Mouse (Mus musculus) liver, embryonic 16.5 days (tissue): ENCODE results near the gene Mt3. TPM values are rescaled to one million over a fixed set of nuclear protein-coding genes. Genes with fewer than 3 reads are reported as not detected.

Experiments used
- ATAC-seq: fragments of 200-750 bp; cut with Nextera tagmentation; 2 replicates; pipeline ENCODE4 v1.8.0; 2017; ENCODE audit warnings: low read depth, mild to moderate bottlenecking, moderate number of reproducible peaks, moderate library complexity
- H3K27ac ChIP-seq: fragments of 300-500 bp; sonication (generic); 2 replicates; pipeline ENCODE4 v1.5.1; 2014; ENCODE audit warnings: mild to moderate bottlenecking, low read length
- H3K27me3 ChIP-seq: fragments of 300-500 bp; sonication (generic); 2 replicates; pipeline ENCODE4 v1.6.1; 2014; ENCODE audit warnings: low read depth, low read length, mixed read lengths; ENCODE audit not compliant: control insufficient read depth, insufficient read depth
- H3K36me3 ChIP-seq: fragments of 300-500 bp; sonication (generic); 2 replicates; pipeline ENCODE4 v1.6.1; 2014; ENCODE audit warnings: mild to moderate bottlenecking; ENCODE audit not compliant: control insufficient read depth, insufficient read depth
- H3K4me1 ChIP-seq: fragments of 300-500 bp; sonication (generic); 2 replicates; pipeline ENCODE4 v1.6.1; 2014; ENCODE audit warnings: low read depth, low read length, mixed read lengths; ENCODE audit not compliant: control insufficient read depth
- H3K4me2 ChIP-seq: fragments of 300-500 bp; sonication (generic); 2 replicates; pipeline ENCODE4 v1.6.1; 2014; ENCODE audit warnings: low read depth, low read length, mixed read lengths
- H3K4me3 ChIP-seq: fragments of 300-500 bp; sonication (generic); 2 replicates; pipeline ENCODE4 v1.5.1; 2014; ENCODE audit warnings: low read depth, mild to moderate bottlenecking, low read length
- H3K9ac ChIP-seq: fragments of 300-500 bp; sonication (generic); 2 replicates; pipeline ENCODE4 v1.6.1; 2014; ENCODE audit warnings: low read depth, low read length
- H3K9me3 ChIP-seq: fragments of 300-500 bp; sonication (generic); replicated peaks from 2 replicates; pipeline ENCODE4 v1.6.1; 2016; ENCODE audit warnings: low read length; ENCODE audit not compliant: control insufficient read depth
- WGBS: fragments of 180-500 bp; shearing (Covaris S2); extraction: QIAGEN DNeasy Blood & Tissue Kit; methylation state at CpG from one replicate; pipeline ENCODE4 v1.1.7; 2014; ENCODE audit not compliant: insufficient replicate concordance; 5-methylcytosine and 5-hydroxymethylcytosine counted together
- polyA plus RNA-seq: library from polyadenylated mRNA; unstranded; fragments of >200 nt; fragmentation: Nextera tagmentation; extraction: Ambion mirVana; gene quantifications from 2 replicates; pipeline ENCODE4 v1.2.1, GENCODE M21; 2015

Gene Mt3
- 0.18 and 0.19 TPM in 2 replicates for polyA plus RNA-seq

DNA sequence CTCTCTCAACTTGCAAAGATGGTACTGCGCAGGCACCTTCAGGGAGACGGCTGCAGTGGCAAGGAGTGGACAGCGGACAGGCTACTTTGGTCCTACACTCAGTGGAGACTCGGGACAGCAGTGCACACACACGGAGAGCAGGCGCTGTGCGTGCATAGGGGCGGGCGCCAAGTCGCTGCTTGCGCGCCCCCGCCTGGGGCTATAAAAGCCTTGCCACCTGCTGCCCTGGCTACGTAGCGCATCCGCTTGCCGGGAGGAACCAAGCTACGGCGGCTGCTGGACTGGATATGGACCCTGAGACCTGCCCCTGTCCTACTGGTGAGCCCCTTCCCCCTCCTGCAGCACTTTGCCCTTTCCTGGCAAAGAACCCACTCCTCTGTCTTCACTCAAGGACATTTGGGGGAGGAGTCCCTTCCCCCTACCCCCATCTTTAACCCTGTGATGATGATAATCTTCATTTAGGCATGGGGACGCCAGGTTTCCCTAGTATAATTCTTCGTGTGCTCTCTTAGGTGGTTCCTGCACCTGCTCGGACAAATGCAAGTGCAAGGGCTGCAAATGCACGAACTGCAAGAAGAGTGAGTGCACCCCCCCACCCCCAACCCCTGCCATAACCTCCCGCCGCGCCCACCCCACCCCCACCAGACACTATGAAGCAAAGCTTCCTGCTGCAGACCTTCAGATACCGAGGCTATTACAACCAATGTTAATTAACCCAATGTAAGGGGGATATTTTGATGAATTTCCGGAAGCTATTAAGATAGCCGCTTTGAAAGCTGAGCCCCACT, at the start of gene Mt3:
Mt3 (plus strand) TSS at position 95 of the 788 bp plus-strand sequence.
- peaks cover 22% of the 10 kb centered on the region for H3K4me1 ChIP-seq
- H3K9me3 ChIP-seq, result no peaks in the 10 kb centered on the region
- peaks cover 36% of the 10 kb centered on the region for H3K27me3 ChIP-seq
- H3K36me3 ChIP-seq, result no peaks in the 10 kb centered on the region
- peak within 1 kb of the TSS; percentile 29; the same call in 1 of the 2 replicates for H3K4me3 ChIP-seq
- peak within 1 kb of the TSS; percentile 30 for H3K4me2 ChIP-seq
- 2% methylated on average over 29 of the region's 29 CpGs for WGBS
- H3K9ac ChIP-seq, result no peak within 1 kb of the TSS
- ATAC-seq, result peak; percentile 48; the same call in 1 of the 2 replicates
- no peak within 1 kb of the TSS; the same call in 1 of the 2 replicates for H3K27ac ChIP-seq

DNA sequence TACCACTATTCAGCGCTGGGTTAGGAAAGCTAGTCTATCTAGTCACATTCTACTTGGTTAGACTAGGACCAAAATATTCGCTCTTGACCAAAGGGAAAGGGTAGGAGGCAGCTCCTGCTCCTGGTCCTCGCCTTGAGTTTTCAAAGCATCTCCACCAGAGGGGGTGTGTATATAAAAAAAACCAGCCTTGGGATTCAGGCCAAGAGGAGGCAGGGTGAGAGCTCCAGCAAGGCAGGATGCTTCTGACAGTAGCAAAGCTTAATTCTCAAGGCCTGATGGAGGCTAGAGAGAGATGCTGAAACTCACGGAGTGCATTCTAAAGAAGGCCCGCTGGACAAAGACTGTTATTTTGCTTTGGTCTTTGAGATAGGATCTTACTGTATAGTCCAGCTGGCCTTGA, 48.3 kb upstream of the Mt3 start:
- H3K27ac ChIP-seq, result no peak overlapping the region
- no peak for ATAC-seq
- no peaks in the 10 kb centered on the region for H3K9me3 ChIP-seq
- H3K36me3 ChIP-seq, result no peaks in the 10 kb centered on the region
- WGBS, result 52% methylated on average over 5 of the region's 5 CpGs
- H3K4me1 ChIP-seq, result peaks cover 11% of the 10 kb centered on the region
- H3K4me2 ChIP-seq, result no peak overlapping the region
- H3K4me3 ChIP-seq, result no peak overlapping the region
- H3K9ac ChIP-seq, result no peak overlapping the region
- peaks cover 16% of the 10 kb centered on the region for H3K27me3 ChIP-seq

DNA sequence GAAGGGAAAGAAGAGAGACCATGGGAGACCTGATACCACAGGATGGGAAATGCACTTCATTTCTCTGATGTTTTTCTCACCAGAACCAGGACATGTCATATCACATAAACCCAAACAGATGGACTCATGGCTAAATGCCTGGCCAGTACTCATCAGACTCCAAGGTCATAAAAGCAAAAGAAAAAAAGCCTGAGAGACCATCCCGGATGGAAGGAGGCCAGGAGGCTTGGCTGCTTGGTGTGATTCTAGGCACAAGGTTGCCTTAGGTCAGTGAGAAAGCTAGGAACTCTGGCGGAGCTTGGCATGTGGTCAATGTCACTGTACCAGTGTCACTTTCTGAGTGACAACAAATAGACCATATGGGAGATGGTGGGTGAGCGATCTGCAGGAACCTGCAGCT, 44.5 kb upstream of the Mt3 start:
- no peak overlapping the region for H3K4me2 ChIP-seq
- peak overlapping the region; percentile 45 for H3K27ac ChIP-seq
- no peak overlapping the region for H3K4me3 ChIP-seq
- WGBS, result 65% methylated on average over 3 of the region's 3 CpGs
- H3K27me3 ChIP-seq, result no peaks in the 10 kb centered on the region; the same call in 1 of the 2 replicates
- no peaks in the 10 kb centered on the region for H3K9me3 ChIP-seq
- no peak overlapping the region for H3K9ac ChIP-seq
- no peak for ATAC-seq
- H3K4me1 ChIP-seq, result peaks cover 41% of the 10 kb centered on the region
- no peaks in the 10 kb centered on the region for H3K36me3 ChIP-seq

DNA sequence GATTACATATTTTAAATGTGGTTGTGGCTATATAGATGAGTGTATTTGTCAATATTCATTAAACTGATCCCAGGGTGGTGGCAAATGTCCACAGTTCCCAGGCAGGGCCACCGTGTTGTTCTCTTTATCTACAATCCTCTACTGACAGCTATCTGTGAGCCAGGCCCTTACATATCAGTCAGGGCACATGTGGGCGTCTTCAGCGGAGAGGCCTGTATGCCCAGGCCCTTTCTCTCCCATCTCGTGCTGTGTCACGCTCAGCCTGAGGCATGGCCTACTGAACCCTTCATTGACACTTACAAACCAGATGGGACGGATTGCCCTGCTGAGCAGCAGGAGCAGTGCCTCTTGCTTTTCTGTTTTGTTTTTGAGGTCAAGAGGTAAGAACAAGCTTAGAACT, 43.0 kb upstream of the Mt3 start:
- H3K27me3 ChIP-seq, result no peaks in the 10 kb centered on the region
- H3K9me3 ChIP-seq, result no peaks in the 10 kb centered on the region
- WGBS, result 28% methylated on average over 6 of the region's 6 CpGs
- H3K4me3 ChIP-seq, result no peak overlapping the region
- ATAC-seq, result peak; percentile 99
- H3K36me3 ChIP-seq, result no peaks in the 10 kb centered on the region
- H3K27ac ChIP-seq, result peak overlapping the region; percentile 87
- H3K4me1 ChIP-seq, result peaks cover 49% of the 10 kb centered on the region
- H3K9ac ChIP-seq, result no peak overlapping the region
- H3K4me2 ChIP-seq, result peak overlapping the region; percentile 29; the same call in 1 of the 2 replicates

DNA sequence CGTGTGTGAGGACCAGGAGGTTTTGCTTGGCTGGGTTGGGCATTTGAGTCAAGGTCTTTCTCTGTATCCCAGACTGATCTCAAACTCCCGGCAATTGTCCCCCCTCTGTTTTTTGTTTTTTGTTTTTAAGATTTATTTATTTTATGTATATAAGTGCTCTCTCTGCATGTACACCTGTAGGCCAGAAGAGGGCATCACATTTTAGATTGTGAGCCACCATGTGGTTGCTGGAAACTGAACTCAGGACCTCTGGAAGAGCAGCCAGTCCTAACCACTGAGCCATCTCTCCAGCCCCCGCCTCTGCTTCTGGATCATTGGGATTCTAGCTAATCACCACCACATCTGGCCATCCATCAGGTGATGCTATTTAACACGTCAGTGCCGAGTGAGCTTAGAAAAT, 42.6 kb upstream of the Mt3 start:
- no peak overlapping the region for H3K9ac ChIP-seq
- peak overlapping the region; percentile 87 for H3K27ac ChIP-seq
- 0 out of 2 replicates have a peak, but pooled peaks have one; percentile 31 for ATAC-seq

DNA sequence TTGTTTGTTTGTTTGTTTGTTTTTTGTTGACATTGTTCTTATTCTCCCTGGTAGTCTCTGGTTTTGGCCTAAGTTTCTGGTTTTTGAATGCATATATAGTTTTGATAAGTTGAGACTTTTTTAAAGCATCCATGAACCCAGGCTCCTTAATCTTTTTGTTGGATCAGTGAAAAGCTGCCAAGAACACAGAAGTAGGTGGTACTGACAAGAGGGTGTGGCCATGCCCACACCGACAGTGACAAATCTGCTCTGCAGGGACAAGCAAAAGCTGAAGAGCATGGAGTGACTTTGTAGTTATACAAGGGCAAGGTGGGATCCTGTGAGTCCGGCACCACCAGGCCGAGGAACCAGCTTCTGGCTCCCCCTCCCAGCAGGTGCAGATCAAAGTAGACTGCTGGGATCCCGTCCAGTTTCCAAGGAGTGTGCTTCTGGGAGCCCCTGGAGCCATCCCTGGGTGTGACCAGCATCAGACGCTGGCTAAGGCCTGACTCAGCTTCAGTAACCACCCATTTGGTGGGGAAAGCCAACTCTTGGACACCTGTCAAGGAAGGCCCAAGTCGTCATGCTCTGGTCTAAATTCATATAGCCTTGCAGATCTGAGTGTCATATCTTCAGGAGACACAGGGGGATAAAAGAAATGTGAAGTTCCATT, 41.8 kb upstream of the Mt3 start:
- Histone ChIP-seq H3K9me3 (no peaks in the 10 kb centered on the region), H3K4me2 (peak overlapping the region; percentile 38; the same call in 1 of the 2 replicates), H3K36me3 (no peaks in the 10 kb centered on the region), H3K4me3 (no peak overlapping the region), H3K27me3 (no peaks in the 10 kb centered on the region), H3K27ac (peak overlapping the region; percentile 87), H3K9ac (no peak overlapping the region), H3K4me1 (peaks cover 49% of the 10 kb centered on the region)
- peak; percentile 43 for ATAC-seq
- 48% methylated on average over 6 of the region's 6 CpGs for WGBS

More for the DNA sequence above, 42.6 kb upstream of the Mt3 start:
- peaks cover 49% of the 10 kb centered on the region for H3K4me1 ChIP-seq
- no peaks in the 10 kb centered on the region for H3K27me3 ChIP-seq
- WGBS, result 65% methylated on average over 5 of the region's 5 CpGs
- no peaks in the 10 kb centered on the region for H3K36me3 ChIP-seq
- peak overlapping the region; percentile 29; the same call in 1 of the 2 replicates for H3K4me2 ChIP-seq
- no peak overlapping the region for H3K4me3 ChIP-seq
- H3K9me3 ChIP-seq, result no peaks in the 10 kb centered on the region

DNA sequence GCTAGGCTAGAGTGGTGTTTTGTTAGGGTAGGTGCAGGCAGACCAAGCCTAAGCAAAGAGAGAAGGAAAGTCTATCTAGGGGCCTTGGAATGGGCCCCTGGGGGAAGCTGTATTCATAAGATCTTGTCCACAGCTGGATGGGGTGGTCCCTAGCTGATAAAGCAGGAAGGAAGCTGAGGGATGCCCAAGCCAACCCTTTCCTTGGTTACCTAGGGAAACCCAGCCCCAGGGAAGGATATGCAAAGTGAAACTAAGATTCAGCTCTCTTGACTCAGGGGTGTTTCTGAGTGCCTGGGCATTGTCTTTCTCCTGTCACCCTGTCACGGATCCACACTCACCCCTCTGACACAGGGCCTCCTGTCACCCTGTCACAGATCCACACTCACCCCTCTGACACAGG, 39.0 kb upstream of the Mt3 start:
- Histone ChIP-seq H3K4me1 (peaks cover 44% of the 10 kb centered on the region), H3K4me3 (no peak overlapping the region), H3K27ac (peak overlapping the region; percentile 6; the same call in 1 of the 2 replicates), H3K4me2 (peak overlapping the region; percentile 31), H3K27me3 (no peaks in the 10 kb centered on the region), H3K36me3 (no peaks in the 10 kb centered on the region), H3K9me3 (no peaks in the 10 kb centered on the region), H3K9ac (0 out of 2 replicates have a peak overlapping the region, but pooled peaks have one; percentile 26)
- 29% methylated on average over 1 of the region's 1 CpGs for WGBS
- ATAC-seq, result no peak

DNA sequence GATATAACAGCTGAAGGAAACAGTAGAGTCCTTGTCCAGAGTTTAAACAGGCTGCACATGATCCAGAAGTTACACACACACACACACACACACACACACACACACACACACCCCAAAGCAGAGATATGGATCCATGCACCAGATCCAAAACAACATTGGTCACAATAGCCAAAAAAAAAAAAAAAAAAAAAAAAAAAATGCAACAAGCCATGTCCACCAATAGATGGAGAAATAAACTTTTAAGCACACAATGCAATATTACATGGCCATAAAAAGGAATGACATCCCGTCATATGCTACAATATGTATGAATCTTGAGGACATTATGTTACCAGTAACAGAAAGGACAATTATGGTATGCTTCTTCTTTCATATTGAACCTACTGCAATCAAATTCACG, 38.4 kb upstream of the Mt3 start:
- H3K4me2 ChIP-seq, result no peak overlapping the region
- H3K9me3 ChIP-seq, result no peaks in the 10 kb centered on the region
- no peaks in the 10 kb centered on the region for H3K36me3 ChIP-seq
- WGBS, result 69% methylated on average over 2 of the region's 2 CpGs
- ATAC-seq, result no peak
- H3K4me3 ChIP-seq, result no peak overlapping the region
- H3K9ac ChIP-seq, result no peak overlapping the region
- H3K4me1 ChIP-seq, result peaks cover 44% of the 10 kb centered on the region
- no peak overlapping the region for H3K27ac ChIP-seq
- H3K27me3 ChIP-seq, result no peaks in the 10 kb centered on the region
